Mouse (Mus musculus) ovary, postnatal 10 days (tissue): ENCODE data around the gene Lrrc39.

Experiments
- DNase-seq: peaks from one replicate; pipeline ENCODE4 v3.0.0; 2022; ENCODE audit warnings: low spot score

The Lrrc39 gene

DNA sequence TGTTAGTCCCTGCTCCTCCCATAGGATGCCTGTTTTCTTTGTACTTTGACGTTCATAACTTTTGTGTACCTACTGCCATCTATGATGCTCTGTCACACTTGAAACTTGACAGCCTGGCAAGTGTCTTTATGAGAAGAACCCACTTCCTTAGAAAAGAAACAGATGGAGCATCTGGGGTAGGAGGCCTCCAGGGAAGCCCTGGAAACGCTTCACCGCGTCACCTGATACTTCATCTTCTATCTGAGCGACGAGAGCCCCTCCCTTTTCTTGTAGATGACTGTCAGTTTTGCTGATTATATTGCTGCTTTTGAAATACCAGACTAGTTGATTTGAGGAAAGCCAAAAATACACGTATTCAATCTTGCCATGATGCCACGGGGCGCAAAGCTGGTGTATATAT, 41.8 kb downstream of the Lrrc39 start:
- no peak for DNase-seq

DNA sequence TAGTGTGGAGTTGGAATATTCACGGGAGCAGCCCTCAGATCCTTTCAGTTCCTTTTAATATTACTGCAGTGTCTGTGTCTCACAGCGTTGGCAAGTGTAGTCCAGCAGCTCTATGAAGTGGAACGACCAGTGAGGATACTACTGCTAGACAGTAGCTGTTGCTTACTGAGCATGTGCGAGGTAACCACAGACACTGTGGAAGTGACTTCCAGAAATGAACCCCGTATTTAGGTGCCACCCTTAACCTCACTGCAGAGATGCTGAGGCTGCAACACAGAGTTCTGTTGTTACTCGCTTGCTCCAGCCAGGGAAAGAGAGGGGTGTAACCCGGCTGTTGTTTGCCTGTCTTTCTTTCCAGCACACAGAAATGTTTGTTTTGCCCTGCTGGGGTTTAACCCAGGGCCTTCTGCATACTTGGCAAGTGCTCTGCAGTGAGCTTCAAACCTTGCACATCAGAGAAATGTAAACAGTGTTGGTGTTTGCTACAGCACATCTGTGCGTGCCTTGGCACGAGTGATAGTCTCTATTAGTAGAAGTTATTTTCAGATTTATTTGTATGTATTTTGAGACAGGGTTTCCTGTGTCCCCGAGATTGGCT, 51.6 kb downstream of the Lrrc39 start, which contains the start of gene Trmt13:
TSS of gene Trmt13 (minus strand) at position 293 of the 598 bp plus-strand sequence.
- DNase-seq, result no peak

DNA sequence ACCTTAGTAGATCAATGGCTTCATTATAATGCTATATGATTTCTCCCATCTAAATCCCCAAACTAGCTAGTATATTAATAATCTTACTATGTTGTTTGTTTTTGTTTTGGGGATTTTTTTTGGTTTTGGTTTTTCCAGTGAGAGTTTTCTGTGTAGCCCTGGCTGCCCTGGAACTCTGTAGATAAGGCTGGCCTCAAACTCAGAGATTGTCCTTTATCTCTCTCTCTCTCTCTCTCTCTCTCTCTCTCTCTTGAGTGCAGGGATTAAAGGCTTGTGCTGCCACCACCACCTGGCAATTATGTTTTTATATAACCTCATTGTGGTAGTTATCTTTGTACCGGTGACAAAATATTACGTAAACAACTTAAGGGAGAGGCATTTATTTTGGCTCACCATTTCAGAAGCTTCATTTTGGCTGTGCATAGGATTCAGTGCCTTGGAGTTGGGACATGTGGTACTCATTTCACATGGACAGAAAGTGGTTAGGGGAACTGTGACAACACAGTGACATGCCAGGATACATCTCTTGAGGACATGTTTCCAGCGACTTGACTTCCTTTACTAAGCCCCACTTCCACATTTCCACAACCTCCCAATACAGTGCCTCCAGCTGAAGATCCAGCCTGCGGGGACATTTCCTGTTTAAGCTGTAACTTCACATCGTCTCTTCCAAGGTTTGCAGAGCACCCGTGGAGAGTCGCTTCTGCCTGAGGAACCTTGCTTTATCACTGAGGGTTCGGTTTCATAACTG, 52.7 kb downstream of the Lrrc39 start:
- no peak for DNase-seq

DNA sequence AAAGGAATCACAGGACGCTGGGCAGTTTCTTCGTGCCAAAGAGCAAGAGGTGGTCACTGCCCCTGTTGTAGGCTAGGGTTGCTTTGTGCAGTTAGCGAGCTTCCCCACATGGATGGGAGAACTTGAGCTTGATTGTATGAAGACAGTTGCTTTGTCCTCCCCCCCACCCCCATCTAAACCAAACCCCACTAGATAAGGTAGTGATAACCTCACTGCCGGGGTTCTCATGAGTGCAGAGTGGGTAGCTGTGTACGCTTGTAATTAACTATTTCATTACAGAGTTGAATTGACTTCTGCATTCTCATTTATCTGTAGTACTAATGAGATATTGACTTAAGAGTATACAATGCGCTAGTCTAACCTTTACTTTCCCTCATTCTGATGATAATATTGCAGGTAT, 56.1 kb downstream of the Lrrc39 start:
- DNase-seq, result no peak

DNA sequence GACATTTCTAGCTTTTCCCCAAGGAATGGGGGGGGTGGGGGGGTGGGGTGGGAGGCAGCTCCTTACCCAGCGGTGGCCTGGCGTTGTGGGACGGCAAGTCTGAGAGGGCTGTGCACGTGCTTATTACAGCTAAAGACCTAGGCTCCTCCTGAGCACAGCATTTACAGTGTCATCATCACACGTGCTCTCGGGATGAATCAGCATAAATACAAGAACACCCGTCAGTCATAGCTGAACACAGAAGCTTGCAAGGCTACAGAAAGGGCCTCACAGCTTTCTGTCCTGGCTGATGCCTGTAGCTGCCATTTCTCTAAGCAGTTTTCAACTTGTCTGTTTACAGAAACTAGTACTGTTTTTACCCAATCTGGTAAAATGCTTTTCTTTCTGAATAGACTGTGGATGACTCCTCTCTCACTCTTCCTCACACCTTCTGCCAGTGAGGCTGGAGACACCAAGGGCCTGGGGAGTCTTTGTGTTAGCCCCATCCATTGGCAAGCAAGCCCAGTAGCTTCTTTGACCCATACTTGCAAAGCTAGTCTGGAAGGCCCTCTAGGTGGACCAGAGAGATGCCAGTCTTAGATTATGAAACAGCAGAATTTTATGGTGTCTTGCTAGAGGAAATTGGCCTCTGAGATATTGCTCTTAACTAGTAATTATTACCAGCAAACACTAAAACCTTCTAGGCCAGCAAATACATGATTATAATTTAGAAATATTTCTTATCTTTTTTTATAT, 58.0 kb downstream of the Lrrc39 start:
- DNase-seq, result no peak

DNA sequence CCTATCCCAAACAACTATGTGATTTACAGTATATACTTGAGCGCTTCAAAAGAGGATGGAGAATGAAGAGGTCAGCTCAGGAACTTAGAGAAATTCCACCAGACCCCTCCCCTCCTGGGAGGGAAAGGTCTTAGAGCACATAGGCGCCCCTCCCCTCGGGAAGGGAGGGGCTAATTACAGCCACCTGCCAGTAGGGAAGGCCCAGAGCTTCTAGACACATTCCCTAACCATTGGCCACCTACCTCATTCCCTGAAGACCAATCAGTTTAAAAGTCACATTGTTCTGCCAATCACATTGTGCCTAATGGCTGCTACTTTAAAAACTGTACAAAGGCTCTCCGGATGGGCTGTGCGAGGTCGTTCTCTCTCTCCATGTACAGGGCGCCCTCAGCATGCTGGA, 59.9 kb downstream of the Lrrc39 start:
- no peak for DNase-seq

DNA sequence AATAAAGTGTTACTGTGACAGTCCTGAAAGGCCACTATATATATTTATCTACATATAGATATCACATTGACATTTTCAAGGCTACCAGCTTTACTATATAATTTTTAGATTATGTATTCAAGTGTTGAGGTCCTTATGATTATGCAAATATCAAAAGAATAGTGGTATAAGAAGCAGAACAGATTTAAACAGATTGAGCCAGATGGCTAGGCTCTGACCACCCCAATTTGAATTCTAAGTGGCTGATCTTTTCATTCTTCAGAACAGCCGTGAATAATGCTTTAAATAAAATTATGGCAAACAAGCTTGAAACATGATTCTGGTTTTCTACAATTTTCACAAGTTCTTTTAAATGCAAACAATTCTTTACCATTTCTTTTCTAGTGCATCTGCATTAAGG, 68.7 kb downstream of the Lrrc39 start:
- no peak for DNase-seq
